Mouse (Mus musculus) c-Kit-negative CD71-positive TER-119-positive erythroid progenitor cells, embryonic 14.5 days (primary cell): ENCODE results near the gene Klhl25.
A peak's percentile ranks its signal among the peaks of the same experiment; 100 is the strongest.
"Not testable (repeated sequence)": the region's sequence is repeated elsewhere in the genome, so short reads cannot be mapped to it uniquely, and the experiment has no call there.

ENCODE experiments used
- DNase-seq: peaks from one replicate; pipeline ENCODE4 v3.0.0-alpha.2; 2013; ENCODE audit warnings: low read depth, low spot score

Gene Klhl25

GRCm38 (mm10) chr7:75848115-75848775 is at the start of gene Klhl25:
TSS of gene Klhl25 (plus strand) at chr7:75848310.
- peak; percentile 96 for DNase-seq

- DNase-seq, result no peak
Observed at GRCm38 (mm10) chr7:75800530-75800929, 47.6 kb upstream of the Klhl25 start.

GRCm38 (mm10) chr7:75801022-75801421 is 47.1 kb upstream of the Klhl25 start:
- no peak for DNase-seq

GRCm38 (mm10) chr7:75801621-75802358 is 46.3 kb upstream of the Klhl25 start:
- no peak for DNase-seq

GRCm38 (mm10) chr7:75802887-75803286 is 45.2 kb upstream of the Klhl25 start:
- no peak for DNase-seq

- no peak for DNase-seq
Observed at GRCm38 (mm10) chr7:75806161-75806560, 41.9 kb upstream of the Klhl25 start.

- DNase-seq, result no peak
Observed at GRCm38 (mm10) chr7:75806711-75807110, 41.4 kb upstream of the Klhl25 start.

GRCm38 (mm10) chr7:75807460-75808304 is 40.4 kb upstream of the Klhl25 start:
- DNase-seq, result no peak

- no peak for DNase-seq
Observed at GRCm38 (mm10) chr7:75820687-75821086, 27.4 kb upstream of the Klhl25 start.

- no peak for DNase-seq
Observed at GRCm38 (mm10) chr7:75822087-75822668, 25.9 kb upstream of the Klhl25 start.

- no peak for DNase-seq
Observed at GRCm38 (mm10) chr7:75823071-75823470, 25.0 kb upstream of the Klhl25 start.

GRCm38 (mm10) chr7:75826360-75827103 is 21.6 kb upstream of the Klhl25 start:
- no peak for DNase-seq

GRCm38 (mm10) chr7:75827357-75827756 is 20.8 kb upstream of the Klhl25 start:
- DNase-seq, result peak; percentile 65

- DNase-seq, result peak; percentile 87
Observed at GRCm38 (mm10) chr7:75827850-75828249, 20.3 kb upstream of the Klhl25 start.

GRCm38 (mm10) chr7:75828536-75828935 is 19.6 kb upstream of the Klhl25 start:
- DNase-seq, result no peak

GRCm38 (mm10) chr7:75830251-75831060 is 17.7 kb upstream of the Klhl25 start:
- peak; percentile 88 for DNase-seq

- DNase-seq, result not testable (repeated sequence)
Observed at GRCm38 (mm10) chr7:75833960-75834359, 14.2 kb upstream of the Klhl25 start.

GRCm38 (mm10) chr7:75834932-75835631 is 13.0 kb upstream of the Klhl25 start:
- DNase-seq, result not testable (repeated sequence)

- no peak for DNase-seq
Observed at GRCm38 (mm10) chr7:75840071-75840470, 8.0 kb upstream of the Klhl25 start.

GRCm38 (mm10) chr7:75842306-75842705 is 5.8 kb upstream of the Klhl25 start:
- DNase-seq, result no peak
